Mouse (Mus musculus): ENCODE measurements around the gene Psme1. TPM values are rescaled to one million over a fixed set of nuclear protein-coding genes. Genes with fewer than 3 reads are reported as not detected.
A peak's percentile ranks its signal among the peaks of the same experiment; 100 is the strongest.

The Psme1 gene
- polyA plus RNA-seq, 1 experiment from 2014 or later: 170 TPM

GRCm38 (mm10) chr14:55614565-55615178 is 36.7 kb downstream of the Psme1 start:
- no peaks in the 10 kb centered on the region for H3K27me3 ChIP-seq (ENCODE audit: control insufficient read depth, insufficient read depth, low read length)
- ATAC-seq (ENCODE audit: insufficient number of reproducible peaks, insufficient read depth, low FRiP score, low read depth): no peak
- no peaks in the 10 kb centered on the region for H3K9me3 ChIP-seq (ENCODE audit: control insufficient read depth, low read depth, low read length)
- no peak overlapping the region for H3K27ac ChIP-seq (ENCODE audit: low read length)
- H3K9ac ChIP-seq (replicated peaks; ENCODE audit: low read depth, low read length): no peak overlapping the region
- H3K4me2 ChIP-seq (replicated peaks; ENCODE audit: low read depth, low read length): no peak overlapping the region
- no peak overlapping the region for H3K4me3 ChIP-seq (ENCODE audit: low read depth, low read length)
- WGBS: 79% methylated on average over 7 of the region's 7 CpGs
- H3K4me1 ChIP-seq (ENCODE audit: control insufficient read depth, insufficient read depth, low read length): no peaks in the 10 kb centered on the region
- no peaks in the 10 kb centered on the region for H3K36me3 ChIP-seq (ENCODE audit: control insufficient read depth, insufficient read depth, low read length)

- 48% methylated on average over 2 of the region's 2 CpGs for WGBS
- H3K9ac ChIP-seq (replicated peaks; ENCODE audit: low read depth, low read length): no peak overlapping the region
- H3K9me3 ChIP-seq (ENCODE audit: control insufficient read depth, low read depth, low read length): no peaks in the 10 kb centered on the region
- no peaks in the 10 kb centered on the region for H3K36me3 ChIP-seq (ENCODE audit: control insufficient read depth, insufficient read depth, low read length)
- ATAC-seq (ENCODE audit: insufficient number of reproducible peaks, insufficient read depth, low FRiP score, low read depth): no peak
- H3K4me1 ChIP-seq (ENCODE audit: control insufficient read depth, insufficient read depth, low read length): no peaks in the 10 kb centered on the region
- H3K4me3 ChIP-seq (ENCODE audit: low read depth, low read length): no peak overlapping the region
- no peak overlapping the region for H3K4me2 ChIP-seq (replicated peaks; ENCODE audit: low read depth, low read length)
- no peaks in the 10 kb centered on the region for H3K27me3 ChIP-seq (ENCODE audit: control insufficient read depth, insufficient read depth, low read length)
- H3K27ac ChIP-seq (ENCODE audit: low read length): no peak overlapping the region
These were observed 38.0 kb downstream of the Psme1 start for GRCm38 (mm10) chr14:55615876-55616275.

- H3K4me1 ChIP-seq (ENCODE audit: control insufficient read depth, insufficient read depth, low read length): no peaks in the 10 kb centered on the region
- no peaks in the 10 kb centered on the region for H3K9me3 ChIP-seq (ENCODE audit: control insufficient read depth, low read depth, low read length)
- H3K27me3 ChIP-seq (ENCODE audit: control insufficient read depth, insufficient read depth, low read length): no peaks in the 10 kb centered on the region
- WGBS: 79% methylated on average over 2 of the region's 2 CpGs
- no peak overlapping the region for H3K27ac ChIP-seq (ENCODE audit: low read length)
- no peak for ATAC-seq (ENCODE audit: insufficient number of reproducible peaks, insufficient read depth, low FRiP score, low read depth)
- H3K36me3 ChIP-seq (ENCODE audit: control insufficient read depth, insufficient read depth, low read length): no peaks in the 10 kb centered on the region
- H3K4me2 ChIP-seq (replicated peaks; ENCODE audit: low read depth, low read length): no peak overlapping the region
- H3K4me3 ChIP-seq (ENCODE audit: low read depth, low read length): no peak overlapping the region
- H3K9ac ChIP-seq (replicated peaks; ENCODE audit: low read depth, low read length): no peak overlapping the region
These were observed 38.9 kb downstream of the Psme1 start for GRCm38 (mm10) chr14:55616844-55617243.

GRCm38 (mm10) chr14:55617822-55618221 is 39.9 kb downstream of the Psme1 start, which contains the start of gene Rec8:
Gene Rec8, plus strand, starts transcription at chr14:55618037.
- 0 out of 2 replicates have a peak within 1 kb of the TSS, but pooled peaks have one; percentile 18 for H3K9ac ChIP-seq (replicated peaks; ENCODE audit: low read depth, low read length)
- 23% methylated on average over 21 of the region's 21 CpGs for WGBS
- H3K4me1 ChIP-seq (ENCODE audit: control insufficient read depth, insufficient read depth, low read length): no peaks in the 10 kb centered on the region
- no peaks in the 10 kb centered on the region for H3K27me3 ChIP-seq (ENCODE audit: control insufficient read depth, insufficient read depth, low read length)
- H3K36me3 ChIP-seq (ENCODE audit: control insufficient read depth, insufficient read depth, low read length): no peaks in the 10 kb centered on the region; the same call in 1 of the 2 replicates
- H3K27ac ChIP-seq (ENCODE audit: low read length): no peak within 1 kb of the TSS
- H3K4me3 ChIP-seq (ENCODE audit: low read depth, low read length): peak within 1 kb of the TSS; percentile 24
- peak; percentile 88 for ATAC-seq (ENCODE audit: insufficient number of reproducible peaks, insufficient read depth, low FRiP score, low read depth)
- H3K4me2 ChIP-seq (replicated peaks; ENCODE audit: low read depth, low read length): peak within 1 kb of the TSS; percentile 39
- H3K9me3 ChIP-seq (ENCODE audit: control insufficient read depth, low read depth, low read length): no peaks in the 10 kb centered on the region

GRCm38 (mm10) chr14:55618486-55619195 is 40.7 kb downstream of the Psme1 start:
- H3K4me3 ChIP-seq (ENCODE audit: low read depth, low read length): peak overlapping the region; percentile 24
- 0 out of 2 replicates have a peak overlapping the region, but pooled peaks have one; percentile 18 for H3K9ac ChIP-seq (replicated peaks; ENCODE audit: low read depth, low read length)
- no peaks in the 10 kb centered on the region for H3K4me1 ChIP-seq (ENCODE audit: control insufficient read depth, insufficient read depth, low read length)
- H3K9me3 ChIP-seq (ENCODE audit: control insufficient read depth, low read depth, low read length): no peaks in the 10 kb centered on the region
- H3K27me3 ChIP-seq (ENCODE audit: control insufficient read depth, insufficient read depth, low read length): no peaks in the 10 kb centered on the region
- 36% methylated on average over 22 of the region's 22 CpGs for WGBS
- H3K4me2 ChIP-seq (replicated peaks; ENCODE audit: low read depth, low read length): peak overlapping the region; percentile 39
- no peaks in the 10 kb centered on the region; the same call in 1 of the 2 replicates for H3K36me3 ChIP-seq (ENCODE audit: control insufficient read depth, insufficient read depth, low read length)
- 0 out of 2 replicates have a peak, but pooled peaks have one; percentile 47 for ATAC-seq (ENCODE audit: insufficient number of reproducible peaks, insufficient read depth, low FRiP score, low read depth)
- no peak overlapping the region for H3K27ac ChIP-seq (ENCODE audit: low read length)

GRCm38 (mm10) chr14:55628077-55628827 is 50.3 kb downstream of the Psme1 start:
- Histone ChIP-seq H3K9ac (replicated peaks; ENCODE audit: low read depth, low read length) (no peak overlapping the region), H3K4me2 (replicated peaks; ENCODE audit: low read depth, low read length) (no peak overlapping the region), H3K27me3 (ENCODE audit: control insufficient read depth, insufficient read depth, low read length) (no peaks in the 10 kb centered on the region), H3K4me3 (ENCODE audit: low read depth, low read length) (no peak overlapping the region), H3K9me3 (ENCODE audit: control insufficient read depth, low read depth, low read length) (no peaks in the 10 kb centered on the region), H3K4me1 (ENCODE audit: control insufficient read depth, insufficient read depth, low read length) (no peaks in the 10 kb centered on the region), H3K36me3 (ENCODE audit: control insufficient read depth, insufficient read depth, low read length) (peaks cover 71% of the 10 kb centered on the region), H3K27ac (ENCODE audit: low read length) (no peak overlapping the region)
- no peak for ATAC-seq (ENCODE audit: insufficient number of reproducible peaks, insufficient read depth, low FRiP score, low read depth)
- 88% methylated on average over 27 of the region's 27 CpGs for WGBS

GRCm38 (mm10) chr14:55629312-55629711 is 51.4 kb downstream of the Psme1 start:
- 57% methylated on average over 5 of the region's 5 CpGs for WGBS
- Histone ChIP-seq H3K27me3 (ENCODE audit: control insufficient read depth, insufficient read depth, low read length) (no peaks in the 10 kb centered on the region), H3K4me1 (ENCODE audit: control insufficient read depth, insufficient read depth, low read length) (no peaks in the 10 kb centered on the region), H3K4me3 (ENCODE audit: low read depth, low read length) (no peak overlapping the region), H3K36me3 (ENCODE audit: control insufficient read depth, insufficient read depth, low read length) (peaks cover 80% of the 10 kb centered on the region), H3K4me2 (replicated peaks; ENCODE audit: low read depth, low read length) (no peak overlapping the region), H3K9ac (replicated peaks; ENCODE audit: low read depth, low read length) (no peak overlapping the region), H3K27ac (ENCODE audit: low read length) (no peak overlapping the region), H3K9me3 (ENCODE audit: control insufficient read depth, low read depth, low read length) (no peaks in the 10 kb centered on the region)
- no peak for ATAC-seq (ENCODE audit: insufficient number of reproducible peaks, insufficient read depth, low FRiP score, low read depth)

Measured in stomach, embryonic 14.5 days (tissue).